Mouse (Mus musculus) cerebellum, adult 2 months (tissue): ENCODE results near the gene Npas3.

Source experiments
- CTCF ChIP-seq: fragments of 200-500 bp; IDR thresholded peaks from 2 replicates; pipeline ENCODE4 v1.5.1; 2011; ENCODE audit warnings: low read depth, mild to moderate bottlenecking, control low read depth, low read length, moderate library complexity, borderline replicate concordance; ENCODE audit not compliant: insufficient read depth
- POLR2A ChIP-seq: fragments of 200-500 bp; IDR thresholded peaks from 2 replicates; pipeline ENCODE4 v1.6.1; 2011; ENCODE audit warnings: low read length, control low read depth, borderline replicate concordance; ENCODE audit not compliant: insufficient read depth

- TF ChIP-seq POLR2A (no peak), CTCF (no peak)
Observed at GRCm38 (mm10) chr12:53801831-53802230, 553.4 kb downstream of the Npas3 start.
